ENCODE assay signal across 17 mouse cellular contexts in the genomic region with DNA sequence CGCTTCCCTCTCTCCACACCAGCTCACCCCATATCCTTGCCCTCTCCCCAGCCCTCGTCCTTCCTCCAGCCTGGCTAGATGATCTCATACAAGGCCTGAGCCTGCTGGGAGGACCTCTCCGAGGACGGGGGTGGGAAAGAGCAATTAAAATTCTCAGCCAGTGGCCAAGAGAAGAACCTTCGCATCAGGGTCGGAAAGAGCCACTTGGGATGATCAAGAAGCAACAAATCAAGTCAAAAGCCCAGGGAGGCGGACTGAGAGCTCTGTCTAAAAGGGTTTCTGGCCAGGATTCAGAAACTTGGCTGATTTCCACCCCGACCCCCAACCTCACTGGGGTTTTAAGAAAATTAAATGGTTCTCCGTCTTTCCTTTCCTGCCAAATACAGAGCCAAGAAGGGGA. TPM values are rescaled to one million over a fixed set of nuclear protein-coding genes. Genes with fewer than 3 reads are reported as not detected.
DNase-seq lines count a peak whose midpoint lies in the region; ATAC-seq and TF ChIP-seq lines count a peak whose summit lies in the region.
"Had no signal": no experiment of that assay in that cellular context is flagged by ENCODE, and none has a peak within 500 bp of the region (broad histone marks: within the 10 kb centered on the region; RNA-seq: fewer than 3 reads in every experiment).

No protein-coding gene starts in this region.

- ATAC-seq in kidney, postnatal 0 days (replicated peaks; ENCODE audit: low FRiP score, low read depth) = no peak
- ATAC-seq in kidney, embryonic 16.5 days (ENCODE audit: low FRiP score, low TSS enrichment) = no peak
- peak; percentile 43; the same call in 1 of the 2 replicates for ATAC-seq in neural tube, embryonic 13.5 days (ENCODE audit: low read depth)
- ATAC-seq: CD4-positive, CD25-positive, alpha-beta regulatory T cell, adult 4 months; forebrain, embryonic 16.5 days; intestine, embryonic 16.5 days; liver, embryonic 12.5 days; lung, postnatal 0 days had no signal

- 55% methylated on average over 9 of the region's 9 CpGs for WGBS in kidney, postnatal 0 days
- 49% methylated on average over 9 of the region's 9 CpGs for WGBS in kidney, embryonic 16.5 days
- WGBS in neural tube, embryonic 13.5 days = 51% methylated on average over 9 of the region's 9 CpGs

- 0 out of 2 replicates have a peak, but pooled peaks cover 6% of the 10 kb centered on the region for H3K4me1 ChIP-seq in kidney, postnatal 0 days (replicated peaks; ENCODE audit: insufficient read depth, low read length)
- peaks cover 20% of the 10 kb centered on the region for H3K4me1 ChIP-seq in kidney, embryonic 16.5 days (ENCODE audit: insufficient read depth, low read length)
- peaks cover 37% of the 10 kb centered on the region for H3K4me1 ChIP-seq in neural tube, embryonic 13.5 days (replicated peaks)
- H3K4me1 ChIP-seq: heart, embryonic 15.5 days; liver, embryonic 12.5 days had no signal

- peaks cover 63% of the 10 kb centered on the region for H3K36me3 ChIP-seq in kidney, postnatal 0 days (ENCODE audit: insufficient read depth, low read length)
- H3K36me3 ChIP-seq in kidney, embryonic 16.5 days (ENCODE audit: insufficient read depth, low read length) = peaks cover 59% of the 10 kb centered on the region
- H3K36me3 ChIP-seq in neural tube, embryonic 13.5 days = peaks cover 98% of the 10 kb centered on the region

- TF ChIP-seq CTCF in kidney, postnatal 0 days (IDR thresholded peaks at IDR 0.05; ENCODE audit: low read depth) = no peak

- H3K27me3 ChIP-seq in kidney, postnatal 0 days (ENCODE audit: insufficient read depth, low read length) = no peaks in the 10 kb centered on the region
- no peaks in the 10 kb centered on the region for H3K27me3 ChIP-seq in kidney, embryonic 16.5 days (ENCODE audit: insufficient read depth, low read length)
- no peaks in the 10 kb centered on the region for H3K27me3 ChIP-seq in neural tube, embryonic 13.5 days
- H3K27me3 ChIP-seq: heart, embryonic 15.5 days; liver, embryonic 12.5 days; megakaryocyte, embryonic 14.5 days had no signal

- H3K4me3 ChIP-seq in kidney, postnatal 0 days (replicated peaks; ENCODE audit: low read depth, low read length) = no peak overlapping the region
- no peak overlapping the region for H3K4me3 ChIP-seq in kidney, embryonic 16.5 days (ENCODE audit: low read length)
- no peak overlapping the region for H3K4me3 ChIP-seq in neural tube, embryonic 13.5 days
- H3K4me3 ChIP-seq: heart, embryonic 15.5 days; liver, embryonic 12.5 days; megakaryocyte, embryonic 14.5 days had no signal

- H3K27ac ChIP-seq in kidney, postnatal 0 days = no peak overlapping the region
- no peak overlapping the region for H3K27ac ChIP-seq in kidney, embryonic 16.5 days (ENCODE audit: low read length)
- H3K27ac ChIP-seq in neural tube, embryonic 13.5 days (replicated peaks) = peak overlapping the region; percentile 59; the same call in 1 of the 2 replicates
- H3K27ac ChIP-seq: heart, embryonic 15.5 days; liver, embryonic 12.5 days had no signal

- H3K9ac ChIP-seq in kidney, postnatal 0 days (ENCODE audit: low read depth, low read length) = no peak overlapping the region
- H3K9ac ChIP-seq in kidney, embryonic 16.5 days (replicated peaks; ENCODE audit: low read length) = no peak overlapping the region
- H3K9ac ChIP-seq in neural tube, embryonic 13.5 days = no peak overlapping the region
- H3K9ac ChIP-seq: heart, embryonic 15.5 days; liver, embryonic 12.5 days had no signal

- no peak overlapping the region for H3K4me2 ChIP-seq in kidney, postnatal 0 days (ENCODE audit: low read length)
- H3K4me2 ChIP-seq in kidney, embryonic 16.5 days (replicated peaks; ENCODE audit: low read depth, low read length) = no peak overlapping the region
- no peak overlapping the region for H3K4me2 ChIP-seq in neural tube, embryonic 13.5 days
- H3K4me2 ChIP-seq: heart, embryonic 15.5 days; liver, embryonic 12.5 days had no signal

- H3K9me3 ChIP-seq in kidney, postnatal 0 days (replicated peaks; ENCODE audit: low read length) = no peaks in the 10 kb centered on the region
- no peaks in the 10 kb centered on the region for H3K9me3 ChIP-seq in kidney, embryonic 16.5 days (ENCODE audit: low read length)
- no peaks in the 10 kb centered on the region for H3K9me3 ChIP-seq in neural tube, embryonic 13.5 days
- H3K9me3 ChIP-seq: heart, embryonic 15.5 days; liver, embryonic 12.5 days; megakaryocyte, embryonic 14.5 days had no signal

- peak; percentile 18 for DNase-seq in kidney, postnatal 0 days (ENCODE audit: low spot score)
- no peak for DNase-seq in neural tube, embryonic 10.5 days (ENCODE audit: extremely low spot score, low spot score)
- DNase-seq in adrenal gland, postnatal 36 days = peak; percentile 65 to 73
- no peak for DNase-seq in urinary bladder, postnatal 36 days (ENCODE audit: low spot score in 2 of 2)
- no peak for DNase-seq in adipocyte (ENCODE audit: low spot score)
- DNase-seq: cerebellum, adult 9-11 months; embryo, embryonic 11 days; layer of hippocampus, adult 9-11 months had no signal

RNA-seq across cellular contexts. Expression of a gene that starts 11.5 kb away (rescaled TPM):
- polyA plus RNA-seq in kidney, postnatal 0 days (2015; fragmentation: Nextera tagmentation; extraction: Ambion mirVana) = 86.4 and 98.4 TPM in 2 replicates
- polyA plus RNA-seq in kidney, embryonic 16.5 days (2015; fragmentation: Nextera tagmentation; extraction: Ambion mirVana) = 173 and 179 TPM in 2 replicates
- 267 and 279 TPM in 2 replicates for polyA plus RNA-seq in neural tube, embryonic 13.5 days (2015; fragmentation: Nextera tagmentation; extraction: Ambion mirVana)
- total RNA-seq in adrenal gland, postnatal 36 days (2021) = 1,000 to 10,000 TPM; 1,688 to 2,194 TPM

RNA-seq across cellular contexts. Expression of a gene that starts 29.1 kb away (rescaled TPM):
- 0.72 and 0.96 TPM in 2 replicates for polyA plus RNA-seq in kidney, postnatal 0 days (2015; fragmentation: Nextera tagmentation; extraction: Ambion mirVana)
- 1.0 and 1.1 TPM in 2 replicates for polyA plus RNA-seq in kidney, embryonic 16.5 days (2015; fragmentation: Nextera tagmentation; extraction: Ambion mirVana)
- polyA plus RNA-seq in neural tube, embryonic 13.5 days (2015; fragmentation: Nextera tagmentation; extraction: Ambion mirVana) = 2.4 and 2.7 TPM in 2 replicates
- 1 to 10 TPM; 5.6 to 7.7 TPM for total RNA-seq in adrenal gland, postnatal 36 days (2021)

RNA-seq across cellular contexts. Expression of a gene that starts 43.8 kb away (rescaled TPM):
- 5.4 and 6.0 TPM in 2 replicates for polyA plus RNA-seq in kidney, postnatal 0 days (2015; fragmentation: Nextera tagmentation; extraction: Ambion mirVana)
- 8.4 and 10.1 TPM in 2 replicates for polyA plus RNA-seq in kidney, embryonic 16.5 days (2015; fragmentation: Nextera tagmentation; extraction: Ambion mirVana)
- 10.2 and 12.1 TPM in 2 replicates for polyA plus RNA-seq in neural tube, embryonic 13.5 days (2015; fragmentation: Nextera tagmentation; extraction: Ambion mirVana)
- total RNA-seq in adrenal gland, postnatal 36 days (2021) = 10 to 100 TPM; 56.2 to 58.2 TPM

RNA-seq across cellular contexts. Expression of a gene that starts 58.4 kb away (rescaled TPM):
- 23.7 and 24.2 TPM in 2 replicates for polyA plus RNA-seq in kidney, postnatal 0 days (2015; fragmentation: Nextera tagmentation; extraction: Ambion mirVana)
- polyA plus RNA-seq in kidney, embryonic 16.5 days (2015; fragmentation: Nextera tagmentation; extraction: Ambion mirVana) = 30.1 and 33.6 TPM in 2 replicates
- polyA plus RNA-seq in neural tube, embryonic 13.5 days (2015; fragmentation: Nextera tagmentation; extraction: Ambion mirVana) = 46.0 and 53.2 TPM in 2 replicates
- total RNA-seq in adrenal gland, postnatal 36 days (2021) = 10 to 100 TPM; 46.5 to 60.7 TPM

Comparison
In these comparisons a context has a peak if more than half of its experiments do, and no peak if none do; other contexts are left out.
1. DNase-seq: peak in kidney, postnatal 0 days (single experiment) and adrenal gland, postnatal 36 days (2 of 2); none in neural tube, embryonic 10.5 days (single experiment), urinary bladder, postnatal 36 days (0 of 2) and adipocyte (single experiment).